Mouse (Mus musculus) hindbrain, embryonic 14.5 days (tissue): ENCODE data around the gene Ptgir. TPM values are rescaled to one million over a fixed set of nuclear protein-coding genes. Genes with fewer than 3 reads are reported as not detected.

Experiments
- ATAC-seq: fragments of 200-750 bp; cut with Nextera tagmentation; 2 replicates; pipeline ENCODE4 v1.8.0; 2017; ENCODE audit warnings: moderate number of reproducible peaks, mild to moderate bottlenecking, moderate TSS enrichment, moderate library complexity; ENCODE audit not compliant: low FRiP score
- DNase-seq: peaks from one replicate; pipeline ENCODE4 v3.0.0-alpha.2; 2015; ENCODE audit warnings: low spot score
- H3K27ac ChIP-seq: fragments of 300-500 bp; sonication (generic); 2 replicates; pipeline ENCODE4 v1.5.1; 2014; ENCODE audit warnings: mild to moderate bottlenecking, moderate library complexity
- H3K27me3 ChIP-seq: fragments of 300-500 bp; sonication (generic); 2 replicates; pipeline ENCODE4 v1.6.1; 2014; ENCODE audit warnings: mild to moderate bottlenecking, low read length, mixed read lengths; ENCODE audit not compliant: control insufficient read depth, insufficient read depth
- H3K36me3 ChIP-seq: fragments of 300-500 bp; sonication (generic); replicated peaks from 2 replicates; pipeline ENCODE4 v1.6.1; 2014; ENCODE audit not compliant: control insufficient read depth, insufficient read depth
- H3K4me1 ChIP-seq: fragments of 300-500 bp; sonication (generic); replicated peaks from 2 replicates; pipeline ENCODE4 v1.6.1; 2014; ENCODE audit warnings: antibody characterized with exemption, low read length, mixed read lengths; ENCODE audit not compliant: control insufficient read depth, insufficient read depth
- H3K4me2 ChIP-seq: fragments of 300-500 bp; sonication (generic); replicated peaks from 2 replicates; pipeline ENCODE4 v1.6.1; 2014; ENCODE audit warnings: mild to moderate bottlenecking, moderate library complexity
- H3K4me3 ChIP-seq: fragments of 300-500 bp; sonication (generic); replicated peaks from 2 replicates; pipeline ENCODE4 v1.5.1; 2014; ENCODE audit warnings: mild to moderate bottlenecking, low read length
- H3K9ac ChIP-seq: fragments of 300-500 bp; sonication (generic); 2 replicates; pipeline ENCODE4 v1.6.1; 2014
- H3K9me3 ChIP-seq: fragments of 300-500 bp; sonication (generic); 2 replicates; pipeline ENCODE4 v1.6.1; 2016; ENCODE audit warnings: low read length; ENCODE audit not compliant: control insufficient read depth
- WGBS: fragments of 180-500 bp; shearing (Covaris S2); extraction: QIAGEN DNeasy Blood & Tissue Kit; methylation state at CpG from one replicate; pipeline ENCODE4 v1.1.7; 2014; 5-methylcytosine and 5-hydroxymethylcytosine counted together
- polyA plus RNA-seq: library from polyadenylated mRNA; unstranded; fragments of >200 nt; fragmentation: Nextera tagmentation; extraction: Ambion mirVana; gene quantifications from 2 replicates; pipeline ENCODE4 v1.2.1, GENCODE M21; 2014

Ptgir gene
- polyA plus RNA-seq, 1 experiment from 2014 or later: not detected

- Histone ChIP-seq H3K4me2 (peak overlapping the region; percentile 48), H3K4me3 (peak overlapping the region; percentile 15; the same call in 1 of the 2 replicates), H3K36me3 (no peaks in the 10 kb centered on the region), H3K9ac (peak overlapping the region; percentile 20; the same call in 1 of the 2 replicates), H3K27ac (0 out of 2 replicates have a peak overlapping the region, but pooled peaks have one; percentile 32), H3K4me1 (peaks cover 15% of the 10 kb centered on the region), H3K9me3 (no peaks in the 10 kb centered on the region), H3K27me3 (peaks cover 17% of the 10 kb centered on the region)
- ATAC-seq (peak; percentile 7), DNase-seq (peak; percentile 75)
- 2% methylated on average over 24 of the region's 24 CpGs for WGBS
Observed at GRCm38 (mm10) chr7:16895000-16895399, 11.3 kb upstream of the Ptgir start.

- WGBS: 27% methylated on average over 10 of the region's 10 CpGs
Observed at GRCm38 (mm10) chr7:16895511-16895910, 10.8 kb upstream of the Ptgir start.

GRCm38 (mm10) chr7:16900526-16900925 lies 5.8 kb upstream of the Ptgir start:
- ATAC-seq (peak; percentile 21; the same call in 1 of the 2 replicates), DNase-seq (no peak)
- H3K9me3 ChIP-seq: no peaks in the 10 kb centered on the region

More at GRCm38 (mm10) chr7:16895511-16895910, 10.8 kb upstream of the Ptgir start:
- Histone ChIP-seq H3K27me3 (peaks cover 17% of the 10 kb centered on the region), H3K9ac (0 out of 2 replicates have a peak overlapping the region, but pooled peaks have one; percentile 20), H3K36me3 (no peaks in the 10 kb centered on the region), H3K9me3 (no peaks in the 10 kb centered on the region), H3K27ac (no peak overlapping the region), H3K4me2 (peak overlapping the region; percentile 48), H3K4me1 (peaks cover 17% of the 10 kb centered on the region), H3K4me3 (peak overlapping the region; percentile 15; the same call in 1 of the 2 replicates)
- no peak for ATAC-seq
- no peak for DNase-seq

GRCm38 (mm10) chr7:16903439-16903955 lies 2.8 kb upstream of the Ptgir start:
- no peaks in the 10 kb centered on the region for H3K9me3 ChIP-seq
- ATAC-seq (no peak), DNase-seq (no peak)
- H3K9ac ChIP-seq: no peak overlapping the region
- no peak overlapping the region for H3K4me2 ChIP-seq
- no peaks in the 10 kb centered on the region for H3K27me3 ChIP-seq
- peaks cover 12% of the 10 kb centered on the region; the same call in 1 of the 2 replicates for H3K4me1 ChIP-seq
- no peaks in the 10 kb centered on the region for H3K36me3 ChIP-seq
- H3K4me3 ChIP-seq: no peak overlapping the region
- H3K27ac ChIP-seq: no peak overlapping the region
- 74% methylated on average over 2 of the region's 2 CpGs for WGBS

More at GRCm38 (mm10) chr7:16900526-16900925, 5.8 kb upstream of the Ptgir start:
- Histone ChIP-seq H3K27ac (no peak overlapping the region), H3K4me1 (peaks cover 10% of the 10 kb centered on the region; the same call in 1 of the 2 replicates), H3K9ac (no peak overlapping the region), H3K36me3 (no peaks in the 10 kb centered on the region), H3K4me2 (no peak overlapping the region), H3K4me3 (no peak overlapping the region), H3K27me3 (peaks cover under 1% of the 10 kb centered on the region; the same call in 1 of the 2 replicates)
- 22% methylated on average over 5 of the region's 5 CpGs for WGBS

GRCm38 (mm10) chr7:16904120-16904675 lies 2.1 kb upstream of the Ptgir start:
- ATAC-seq: no peak

GRCm38 (mm10) chr7:16905491-16906021 lies 734 bp upstream of the Ptgir start:
- no peak overlapping the region for H3K27ac ChIP-seq
- H3K36me3 ChIP-seq: no peaks in the 10 kb centered on the region
- H3K4me3 ChIP-seq: no peak overlapping the region
- peaks cover 9% of the 10 kb centered on the region; the same call in 1 of the 2 replicates for H3K4me1 ChIP-seq
- no peak for DNase-seq
- ATAC-seq: no peak
- WGBS: 55% methylated on average over 9 of the region's 9 CpGs
- no peak overlapping the region for H3K4me2 ChIP-seq
- no peaks in the 10 kb centered on the region for H3K27me3 ChIP-seq
- H3K9ac ChIP-seq: no peak overlapping the region
- H3K9me3 ChIP-seq: no peaks in the 10 kb centered on the region

More at GRCm38 (mm10) chr7:16904120-16904675, 2.1 kb upstream of the Ptgir start:
- Histone ChIP-seq H3K27ac (no peak overlapping the region), H3K36me3 (no peaks in the 10 kb centered on the region), H3K27me3 (no peaks in the 10 kb centered on the region), H3K4me3 (no peak overlapping the region), H3K4me2 (no peak overlapping the region), H3K9me3 (no peaks in the 10 kb centered on the region), H3K4me1 (peaks cover 12% of the 10 kb centered on the region; the same call in 1 of the 2 replicates), H3K9ac (no peak overlapping the region)
- 37% methylated on average over 8 of the region's 10 CpGs for WGBS
- no peak for DNase-seq

- no peaks in the 10 kb centered on the region for H3K36me3 ChIP-seq
- H3K9ac ChIP-seq: no peak overlapping the region
- ATAC-seq (no peak), DNase-seq (no peak)
- no peaks in the 10 kb centered on the region for H3K27me3 ChIP-seq
- peaks cover 5% of the 10 kb centered on the region; the same call in 1 of the 2 replicates for H3K4me1 ChIP-seq
- H3K9me3 ChIP-seq: no peaks in the 10 kb centered on the region
- no peak overlapping the region for H3K4me3 ChIP-seq
- WGBS: 90% methylated on average over 41 of the region's 41 CpGs
- H3K4me2 ChIP-seq: no peak overlapping the region
- H3K27ac ChIP-seq: no peak overlapping the region
Observed at GRCm38 (mm10) chr7:16906889-16907559, 734 bp downstream of the Ptgir start.

- Histone ChIP-seq H3K9ac (no peak overlapping the region), H3K4me2 (no peak overlapping the region)
- WGBS: 79% methylated on average over 7 of the region's 7 CpGs
Observed at GRCm38 (mm10) chr7:16907842-16908241, 1.6 kb downstream of the Ptgir start.

GRCm38 (mm10) chr7:16908367-16908766 lies 2.1 kb downstream of the Ptgir start:
- Histone ChIP-seq H3K27ac (no peak overlapping the region), H3K27me3 (no peaks in the 10 kb centered on the region), H3K4me3 (no peak overlapping the region), H3K9ac (no peak overlapping the region), H3K36me3 (0 out of 2 replicates have a peak, but pooled peaks cover 7% of the 10 kb centered on the region), H3K4me2 (no peak overlapping the region), H3K9me3 (no peaks in the 10 kb centered on the region), H3K4me1 (peaks cover 3% of the 10 kb centered on the region; the same call in 1 of the 2 replicates)
- DNase-seq (no peak), ATAC-seq (no peak)
- 57% methylated on average over 11 of the region's 11 CpGs for WGBS

More at GRCm38 (mm10) chr7:16907842-16908241, 1.6 kb downstream of the Ptgir start:
- Histone ChIP-seq H3K27me3 (no peaks in the 10 kb centered on the region), H3K36me3 (0 out of 2 replicates have a peak, but pooled peaks cover 2% of the 10 kb centered on the region), H3K4me3 (no peak overlapping the region), H3K9me3 (no peaks in the 10 kb centered on the region), H3K4me1 (peaks cover 3% of the 10 kb centered on the region; the same call in 1 of the 2 replicates), H3K27ac (no peak overlapping the region)
- no peak for DNase-seq
- ATAC-seq: no peak
